Mouse (Mus musculus) limb, embryonic 14.5 days (tissue): ENCODE measurements around the gene Anxa5. TPM values are rescaled to one million over a fixed set of nuclear protein-coding genes. Genes with fewer than 3 reads are reported as not detected.

Experiments
- ATAC-seq: fragments of 200-750 bp; cut with Nextera tagmentation; 2 replicates; pipeline ENCODE4 v1.8.0; 2017; ENCODE audit warnings: low read depth, moderate number of reproducible peaks, moderate TSS enrichment; ENCODE audit not compliant: low FRiP score
- DNase-seq: peaks from one replicate; pipeline ENCODE4 v3.0.0-alpha.2; 2015; ENCODE audit warnings: low spot score
- H3K27ac ChIP-seq: fragments of 300-500 bp; sonication (generic); replicated peaks from 2 replicates; pipeline ENCODE4 v1.5.1; 2014; ENCODE audit warnings: low read depth, mild to moderate bottlenecking, low read length, moderate library complexity, mixed read lengths
- H3K27me3 ChIP-seq: fragments of 300-500 bp; sonication (generic); 2 replicates; pipeline ENCODE4 v1.6.1; 2014; ENCODE audit warnings: low read length, mixed read lengths; ENCODE audit not compliant: control insufficient read depth, insufficient read depth
- H3K36me3 ChIP-seq: fragments of 300-500 bp; sonication (generic); 2 replicates; pipeline ENCODE4 v1.6.1; 2014; ENCODE audit warnings: mild to moderate bottlenecking, low read length, moderate library complexity, mixed read lengths; ENCODE audit not compliant: control insufficient read depth, insufficient read depth
- H3K4me1 ChIP-seq: fragments of 300-500 bp; sonication (generic); 2 replicates; pipeline ENCODE4 v1.6.1; 2014; ENCODE audit warnings: antibody characterized with exemption, low read length, mixed read lengths; ENCODE audit not compliant: control insufficient read depth, insufficient read depth
- H3K4me2 ChIP-seq: fragments of 300-500 bp; sonication (generic); replicated peaks from 2 replicates; pipeline ENCODE4 v1.6.1; 2014; ENCODE audit warnings: low read depth, mild to moderate bottlenecking, low read length, moderate library complexity; ENCODE audit not compliant: severe bottlenecking
- H3K4me3 ChIP-seq: fragments of 300-500 bp; sonication (generic); replicated peaks from 2 replicates; pipeline ENCODE4 v1.5.1; 2014; ENCODE audit warnings: low read length
- H3K9ac ChIP-seq: fragments of 300-500 bp; sonication (generic); 2 replicates; pipeline ENCODE4 v1.6.1; 2014; ENCODE audit warnings: mild to moderate bottlenecking, low read depth, low read length, moderate library complexity; ENCODE audit not compliant: severe bottlenecking
- H3K9me3 ChIP-seq: fragments of 300-500 bp; sonication (generic); 2 replicates; pipeline ENCODE4 v1.6.1; 2016; ENCODE audit warnings: low read length; ENCODE audit not compliant: control insufficient read depth
- POLR2A ChIP-seq: fragments of 200-500 bp; IDR thresholded peaks from 2 replicates; pipeline ENCODE4 v1.8.0; 2012; ENCODE audit warnings: inconsistent platforms, mild to moderate bottlenecking, moderate library complexity, borderline replicate concordance; ENCODE audit not compliant: insufficient read depth, insufficient read length; ENCODE audit errors: extremely low read depth
- WGBS: fragments of 180-500 bp; shearing (Covaris S2); extraction: QIAGEN DNeasy Blood & Tissue Kit; methylation state at CpG from one replicate; pipeline ENCODE4 v1.1.7; 2014; 5-methylcytosine and 5-hydroxymethylcytosine counted together
- polyA plus RNA-seq, 2 experiments: library from polyadenylated mRNA; depleted of rRNA in 1 of 2; stranded (reverse) in 1 of 2; unstranded in 1 of 2; fragments of >200 nt; fragmentation: Nextera tagmentation in 1 of 2; extraction: Ambion mirVana in 1 of 2; gene quantifications; 2 replicates each; pipeline versions ENCODE4 v1.2.1 to v1.2.3; 2012 to 2014

Anxa5 gene
- polyA plus RNA-seq, 2 experiments: 348 to 449 TPM

GRCm38 (mm10) chr3:36473222-36473621 lies 2.5 kb downstream of the Anxa5 start:
- DNase-seq: no peak
- Histone ChIP-seq H3K27ac (no peak overlapping the region), H3K9me3 (no peaks in the 10 kb centered on the region), H3K4me3 (no peak overlapping the region), H3K4me1 (peaks cover 13% of the 10 kb centered on the region; the same call in 1 of the 2 replicates), H3K27me3 (no peaks in the 10 kb centered on the region), H3K9ac (no peak overlapping the region), H3K4me2 (no peak overlapping the region), H3K36me3 (no peaks in the 10 kb centered on the region)
- TF ChIP-seq POLR2A: no peak
- no peak for ATAC-seq
- WGBS: 96% methylated on average over 5 of the region's 5 CpGs

- no peak overlapping the region for H3K4me2 ChIP-seq
- no peaks in the 10 kb centered on the region for H3K9me3 ChIP-seq
- DNase-seq: no peak
- H3K9ac ChIP-seq: no peak overlapping the region
- H3K27me3 ChIP-seq: no peaks in the 10 kb centered on the region
- H3K36me3 ChIP-seq: no peaks in the 10 kb centered on the region
- no peak overlapping the region for H3K27ac ChIP-seq
- ATAC-seq: no peak
- H3K4me3 ChIP-seq: no peak overlapping the region
- peaks cover 11% of the 10 kb centered on the region; the same call in 1 of the 2 replicates for H3K4me1 ChIP-seq
- WGBS: 71% methylated on average over 4 of the region's 4 CpGs
- TF ChIP-seq POLR2A: no peak
These were observed 3.8 kb downstream of the Anxa5 start for GRCm38 (mm10) chr3:36471856-36472255.

- peaks cover 3% of the 10 kb centered on the region; the same call in 1 of the 2 replicates for H3K4me1 ChIP-seq
- no peak for TF ChIP-seq POLR2A
- H3K27me3 ChIP-seq: no peaks in the 10 kb centered on the region
- no peak overlapping the region for H3K4me3 ChIP-seq
- no peak overlapping the region for H3K9ac ChIP-seq
- no peaks in the 10 kb centered on the region for H3K9me3 ChIP-seq
- no peak overlapping the region for H3K4me2 ChIP-seq
- ATAC-seq (no peak), DNase-seq (no peak)
- peaks cover 6% of the 10 kb centered on the region for H3K36me3 ChIP-seq
- WGBS: 46% methylated on average over 2 of the region's 2 CpGs
- H3K27ac ChIP-seq: no peak overlapping the region
These were observed 6.8 kb downstream of the Anxa5 start for GRCm38 (mm10) chr3:36468871-36469270.

- no peak for DNase-seq
- no peak overlapping the region for H3K4me3 ChIP-seq
- TF ChIP-seq POLR2A: no peak
These were observed 8.1 kb downstream of the Anxa5 start for GRCm38 (mm10) chr3:36467632-36468031.

GRCm38 (mm10) chr3:36465538-36465937 lies 10.2 kb downstream of the Anxa5 start:
- Histone ChIP-seq H3K27me3 (no peaks in the 10 kb centered on the region), H3K4me1 (no peaks in the 10 kb centered on the region), H3K27ac (no peak overlapping the region), H3K36me3 (peaks cover 28% of the 10 kb centered on the region), H3K4me3 (no peak overlapping the region), H3K9ac (no peak overlapping the region), H3K4me2 (no peak overlapping the region), H3K9me3 (no peaks in the 10 kb centered on the region)
- WGBS: 63% methylated on average over 7 of the region's 7 CpGs
- TF ChIP-seq POLR2A: no peak
- no peak for DNase-seq
- no peak for ATAC-seq

More at GRCm38 (mm10) chr3:36467632-36468031, 8.1 kb downstream of the Anxa5 start:
- no peak overlapping the region for H3K4me2 ChIP-seq
- no peak overlapping the region for H3K27ac ChIP-seq
- H3K4me1 ChIP-seq: peaks cover 3% of the 10 kb centered on the region; the same call in 1 of the 2 replicates
- no peaks in the 10 kb centered on the region for H3K27me3 ChIP-seq
- WGBS: 86% methylated on average over 7 of the region's 7 CpGs
- H3K36me3 ChIP-seq: peaks cover 9% of the 10 kb centered on the region
- no peak overlapping the region for H3K9ac ChIP-seq
- no peak for ATAC-seq
- no peaks in the 10 kb centered on the region for H3K9me3 ChIP-seq

GRCm38 (mm10) chr3:36462348-36462747 lies 13.3 kb downstream of the Anxa5 start:
- no peaks in the 10 kb centered on the region for H3K27me3 ChIP-seq
- H3K4me1 ChIP-seq: no peaks in the 10 kb centered on the region
- DNase-seq: no peak
- H3K4me3 ChIP-seq: no peak overlapping the region
- no peak overlapping the region for H3K9ac ChIP-seq
- no peak for TF ChIP-seq POLR2A
- H3K27ac ChIP-seq: no peak overlapping the region
- no peaks in the 10 kb centered on the region for H3K9me3 ChIP-seq
- peaks cover 56% of the 10 kb centered on the region for H3K36me3 ChIP-seq
- ATAC-seq: no peak
- 10% methylated on average over 1 of the region's 1 CpGs for WGBS
- no peak overlapping the region for H3K4me2 ChIP-seq
